Mouse (Mus musculus) embryo, embryonic 9.5 days (tissue): Measurements from ENCODE around the gene Gfod1.

Experiments
- DNase-seq: peaks from one replicate; pipeline ENCODE4 v3.0.0-alpha.2; 2017; ENCODE audit errors: extremely low spot score

The Gfod1 gene

DNA sequence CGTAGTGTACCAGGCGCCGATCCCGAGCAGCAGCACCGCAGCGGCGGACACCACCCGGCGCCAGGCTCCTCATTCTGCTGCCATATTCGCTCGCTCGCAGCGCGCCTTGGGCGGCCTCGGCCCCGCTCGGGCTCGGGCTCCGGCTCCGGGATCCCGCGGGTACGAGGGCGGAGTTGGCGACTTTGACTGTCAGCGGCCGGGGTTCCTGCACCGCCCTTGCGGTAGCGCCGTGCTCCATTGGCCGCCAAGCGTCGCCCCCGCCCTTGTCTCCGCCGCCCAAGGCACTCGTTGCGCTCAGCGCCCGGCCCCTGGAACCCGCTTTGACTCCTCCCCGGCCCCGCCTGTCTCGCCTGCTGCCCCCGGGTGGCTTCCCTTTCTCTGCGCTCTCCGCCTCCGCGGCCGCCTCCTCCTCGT is at the start of gene Gfod1:
Gene Gfod1 (minus strand): TSS at position 155 of the 414 bp plus-strand sequence.
- peak; percentile 95 for DNase-seq

DNA sequence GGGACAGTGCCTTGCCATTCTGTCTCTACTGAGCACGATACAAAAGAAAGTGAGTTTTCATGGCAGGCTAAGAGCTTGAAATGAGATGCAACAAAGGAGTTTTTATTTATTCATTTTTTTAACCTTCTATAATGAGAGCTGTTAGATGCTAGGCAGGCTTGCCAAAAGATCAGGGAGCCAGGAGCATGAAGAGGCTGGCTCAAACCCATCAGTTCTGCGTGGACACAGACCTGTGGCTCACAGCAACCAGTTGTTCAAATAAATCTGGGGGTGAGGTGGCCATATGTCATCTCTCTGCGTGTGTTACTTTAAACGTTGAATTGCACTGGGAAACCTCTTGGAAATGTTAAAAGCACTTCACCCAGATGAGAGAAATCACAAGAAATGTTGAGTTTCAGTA is 49.4 kb upstream of the Gfod1 start:
- DNase-seq: no peak

DNA sequence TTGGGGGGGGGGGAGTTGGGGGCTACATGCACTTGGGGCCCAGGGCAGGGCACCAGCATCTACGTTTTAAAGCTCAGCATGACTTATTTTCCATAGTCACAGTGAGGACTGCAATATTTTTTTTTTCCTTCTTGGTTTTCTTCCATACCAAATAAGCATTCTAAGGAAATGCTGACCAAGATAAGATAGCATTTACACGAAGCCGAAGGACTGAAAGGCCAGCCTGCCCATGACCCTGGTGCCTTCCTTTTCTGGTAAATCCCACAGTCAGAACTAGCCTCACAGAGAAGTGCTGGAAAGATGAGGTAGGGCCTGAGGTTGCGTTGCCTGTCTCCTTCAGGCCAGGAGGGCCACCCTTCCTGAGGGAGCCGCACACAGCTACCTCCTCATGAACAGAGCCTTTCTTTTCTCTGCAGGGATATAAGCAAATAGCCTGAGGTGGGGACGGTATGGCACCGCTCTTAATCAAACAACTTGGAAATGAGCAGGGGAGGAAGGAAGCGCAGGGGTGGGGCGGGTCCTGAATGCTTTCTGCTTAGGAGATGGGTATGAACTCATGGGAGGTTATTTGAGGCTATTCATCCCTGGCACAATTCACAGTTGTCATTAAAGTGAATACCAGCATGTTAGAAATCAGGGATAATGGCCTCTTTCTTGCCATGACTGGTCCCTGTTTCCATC is 46.7 kb upstream of the Gfod1 start:
- no peak for DNase-seq

DNA sequence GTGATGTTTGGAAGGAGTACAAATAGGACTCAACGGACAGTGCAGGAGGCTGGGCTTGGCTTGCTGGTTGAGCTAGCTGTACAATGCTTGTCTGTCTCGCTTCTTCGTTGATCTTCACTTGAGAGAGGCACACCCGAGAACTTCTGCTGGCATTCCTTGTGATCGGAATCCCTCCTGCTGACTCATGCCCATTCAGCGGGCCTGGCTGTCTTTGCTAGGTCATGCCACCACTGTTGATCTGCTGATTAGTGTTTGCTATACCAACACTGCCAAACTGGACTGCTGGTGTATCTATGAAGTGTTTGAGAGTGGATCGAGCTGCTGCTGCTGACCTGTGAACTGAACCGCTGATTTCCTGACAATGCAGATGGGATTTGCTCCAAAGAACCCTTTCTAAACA is 45.4 kb upstream of the Gfod1 start:
- DNase-seq: no peak

DNA sequence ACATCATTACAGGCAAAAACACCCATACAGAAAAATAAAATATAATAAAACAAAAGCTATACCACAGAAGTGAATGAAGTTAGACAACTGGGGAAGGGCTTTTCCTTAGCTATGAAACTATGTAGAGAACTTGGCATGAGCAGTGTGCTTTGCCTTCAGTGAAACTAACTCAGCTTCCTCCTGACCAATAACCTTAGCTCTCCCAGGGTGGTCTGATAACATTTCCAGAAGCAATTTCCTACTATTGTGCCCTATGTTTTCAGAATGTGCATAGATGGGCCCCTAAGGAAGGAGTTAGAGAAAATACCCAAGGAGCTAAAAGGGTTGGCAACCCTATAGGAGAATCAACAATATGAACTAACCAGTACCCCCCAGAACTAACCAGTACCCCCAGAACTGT is 42.9 kb upstream of the Gfod1 start:
- DNase-seq: no peak

DNA sequence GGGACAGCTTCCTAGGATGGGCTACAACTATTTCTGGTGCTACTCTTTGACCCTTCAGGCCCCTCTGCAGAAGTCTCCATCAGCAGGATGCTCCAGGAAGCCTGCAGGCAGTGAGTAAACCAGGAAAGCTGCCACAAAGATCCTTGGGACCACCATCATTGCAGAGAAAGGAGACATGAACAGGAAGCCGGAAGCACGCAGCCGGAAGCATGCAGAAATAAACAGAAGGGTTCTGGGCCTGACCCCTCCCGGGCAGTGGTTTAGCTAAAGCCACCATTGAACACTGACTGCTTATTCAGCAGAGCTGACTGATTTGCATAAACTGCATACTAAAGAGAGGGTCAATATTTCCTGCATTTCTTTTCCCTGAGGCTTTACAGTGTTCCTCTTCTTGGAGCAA is 34.7 kb upstream of the Gfod1 start:
- DNase-seq: no peak

DNA sequence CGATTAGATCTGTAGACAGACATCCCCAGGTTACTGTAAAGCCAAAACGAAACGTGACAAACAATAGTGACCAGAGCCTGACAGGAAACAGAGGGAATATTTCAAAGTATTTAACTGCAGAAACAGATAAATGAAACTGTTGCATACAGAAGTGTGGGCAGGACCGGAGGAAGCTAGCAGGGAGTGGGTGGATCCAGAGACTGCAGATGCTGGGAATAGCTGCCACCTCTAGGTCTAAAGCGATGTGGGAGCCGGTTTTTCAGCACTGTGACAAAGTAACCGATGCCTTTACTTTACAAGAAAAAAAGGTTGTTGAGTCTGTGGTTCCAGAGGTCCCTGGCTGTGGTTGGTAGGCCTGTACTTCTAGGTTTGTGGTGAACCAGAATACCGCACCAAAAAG is 34.0 kb upstream of the Gfod1 start:
- no peak for DNase-seq

DNA sequence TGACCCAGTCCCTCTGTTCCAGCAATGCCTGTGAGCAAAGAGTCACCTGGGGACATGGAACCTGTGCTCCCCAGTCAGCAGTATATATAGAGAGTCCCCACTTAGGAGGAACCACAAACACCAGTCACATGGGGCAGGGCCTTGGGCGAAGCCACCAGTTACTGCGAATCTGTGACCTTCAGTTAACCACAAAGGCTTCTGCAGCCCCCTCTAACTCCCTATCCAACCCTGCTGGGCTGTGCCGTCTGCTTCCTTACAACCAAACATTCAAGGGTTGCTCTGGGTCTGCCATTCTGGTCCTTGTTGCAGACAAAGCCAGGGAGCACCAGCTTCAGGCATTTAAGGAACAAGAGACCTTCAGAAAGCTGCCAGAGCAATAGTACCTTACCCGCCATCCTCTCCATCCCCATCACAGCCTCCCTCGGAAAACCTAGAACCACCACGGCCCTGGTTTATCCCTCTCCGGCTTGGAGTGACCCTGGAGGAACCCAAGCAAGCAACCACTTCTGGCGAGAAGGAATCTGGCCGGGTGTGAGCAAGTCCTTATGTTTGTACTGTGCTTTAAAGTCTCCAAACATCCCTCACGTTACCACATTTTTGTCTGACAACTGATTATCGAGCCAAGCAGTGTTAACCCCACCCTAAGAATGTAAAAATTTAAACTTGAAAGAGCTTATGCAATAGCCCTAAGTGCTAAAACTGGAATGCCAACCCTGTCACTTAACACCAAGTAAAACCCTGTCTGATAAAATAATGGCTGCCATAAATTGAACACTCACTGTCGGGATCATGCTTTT is 32.7 kb upstream of the Gfod1 start:
- no peak for DNase-seq

DNA sequence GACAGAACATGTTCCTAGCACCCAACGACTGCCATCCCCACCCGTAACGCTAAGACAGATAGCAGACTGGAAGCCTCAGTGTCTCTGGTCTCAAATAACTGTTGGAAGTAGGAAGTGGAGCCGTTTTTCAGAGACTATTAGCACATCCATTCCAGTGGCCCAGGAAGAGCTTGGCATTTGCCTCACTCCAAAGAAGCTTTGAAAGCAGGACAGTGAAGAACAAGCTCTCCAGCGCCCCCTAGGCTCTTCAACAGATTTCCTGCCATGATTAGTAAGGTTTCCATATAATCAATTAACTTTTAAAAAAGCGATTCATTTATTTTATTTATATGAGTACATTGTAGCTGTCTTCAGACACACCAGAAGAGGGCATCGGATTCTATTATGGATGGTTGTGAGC is 28.6 kb upstream of the Gfod1 start:
- DNase-seq: peak; percentile 19

DNA sequence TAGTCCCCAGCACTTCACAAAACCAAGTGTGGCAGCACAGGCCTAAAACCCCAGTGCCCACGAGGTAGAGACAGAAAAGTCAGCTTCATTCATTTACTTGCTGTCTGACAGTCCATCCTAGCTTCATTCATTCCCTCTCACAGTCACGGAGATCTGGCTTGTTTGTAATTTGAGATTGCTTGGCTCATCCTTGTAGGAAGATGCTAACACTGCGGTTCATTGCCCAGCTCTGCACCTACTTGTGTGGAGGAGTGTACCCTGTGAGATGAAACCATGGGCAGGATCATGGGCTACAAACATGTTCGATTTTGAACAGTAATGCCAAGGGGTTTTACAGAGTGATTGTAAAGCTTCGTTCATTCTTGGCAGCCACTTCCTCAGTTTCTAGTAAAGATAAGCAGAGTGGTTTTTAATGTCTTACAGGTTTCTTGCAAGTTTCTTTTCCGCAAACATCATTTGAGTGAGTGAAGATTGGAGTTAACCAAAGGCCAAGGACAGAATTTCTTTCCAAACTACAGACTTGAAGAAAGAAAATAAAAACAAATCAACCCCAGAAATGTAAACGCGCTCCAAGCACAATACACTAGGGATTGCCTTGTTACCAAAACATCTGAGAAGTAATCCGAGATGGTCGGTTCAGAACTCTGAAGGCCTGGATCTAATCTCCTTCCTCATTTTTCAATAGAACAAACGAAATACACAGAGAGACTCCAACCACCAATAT is 27.9 kb upstream of the Gfod1 start:
- no peak for DNase-seq

DNA sequence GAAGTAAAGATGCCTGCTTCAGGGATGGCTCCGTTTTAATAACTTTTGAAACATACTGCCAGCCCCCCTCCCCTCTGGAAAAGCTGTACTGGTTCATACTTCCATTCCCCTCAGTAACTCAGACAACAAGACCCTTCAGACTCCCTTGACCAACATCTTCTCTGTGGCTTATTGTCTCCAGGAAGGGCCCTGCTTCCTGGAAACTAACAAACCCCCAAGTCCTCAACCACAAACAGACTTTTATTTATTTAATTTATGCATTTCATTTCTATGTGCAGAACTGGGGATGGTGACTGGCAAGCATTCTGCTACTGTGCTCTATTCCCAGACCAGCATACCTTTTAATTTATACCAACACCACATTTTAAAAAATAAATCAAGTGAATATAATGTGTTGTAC is 21.5 kb upstream of the Gfod1 start:
- no peak for DNase-seq

DNA sequence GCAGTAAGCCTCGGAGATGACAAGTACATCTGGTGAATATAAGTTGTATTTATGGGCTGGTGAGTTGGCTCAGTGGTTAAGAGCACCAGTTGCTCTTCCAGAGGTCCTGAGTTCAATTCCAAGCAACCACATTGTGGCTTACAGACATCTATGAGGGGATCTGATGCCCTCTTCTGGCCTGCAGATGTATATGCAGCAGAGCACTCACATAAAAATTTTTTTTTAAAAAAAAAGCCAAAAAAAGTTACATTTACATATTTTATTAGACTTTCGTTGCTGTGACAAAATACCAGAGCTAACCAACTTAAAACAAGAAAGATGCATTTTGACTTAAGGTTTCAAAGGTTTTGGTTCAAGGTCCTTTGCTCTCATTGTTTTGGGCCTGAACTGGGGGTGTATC is 17.5 kb upstream of the Gfod1 start:
- no peak for DNase-seq

DNA sequence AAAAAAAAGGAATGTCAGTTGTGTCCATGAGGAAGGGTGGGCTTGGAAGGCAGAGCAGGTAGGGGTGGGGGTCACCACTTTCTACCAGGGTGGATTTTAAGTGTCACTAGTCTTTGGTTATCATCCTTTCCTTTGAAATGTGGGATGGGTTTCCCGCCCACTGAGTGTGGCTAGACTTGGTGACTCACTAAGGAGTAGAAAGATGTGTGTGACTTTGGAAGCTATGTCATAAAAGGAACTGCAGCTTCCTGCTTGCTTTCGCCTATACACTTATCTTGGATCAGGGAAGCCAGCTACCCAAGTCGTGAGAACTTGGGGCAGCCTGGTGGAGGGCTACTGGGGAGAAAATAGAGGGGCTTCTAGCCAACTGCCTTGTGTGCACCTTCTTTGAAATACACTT is 15.4 kb upstream of the Gfod1 start:
- no peak for DNase-seq

DNA sequence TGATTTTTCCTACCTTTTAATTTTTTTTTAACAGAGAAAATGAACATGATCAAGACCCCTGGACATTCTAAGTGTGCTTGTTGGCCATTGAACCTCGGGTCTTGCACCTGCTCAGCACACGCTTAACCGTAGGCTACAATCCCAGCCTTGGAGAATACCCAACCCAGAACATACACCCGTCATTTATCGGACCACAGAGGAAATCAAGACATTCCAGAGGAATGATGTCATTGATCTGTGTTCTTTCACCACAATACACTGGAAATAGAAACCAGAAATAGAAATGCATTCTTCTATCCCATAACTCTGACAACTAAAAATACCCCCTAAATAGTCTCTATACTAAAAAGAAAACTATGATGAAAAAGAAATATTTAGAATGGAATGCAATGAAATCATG is 13.4 kb upstream of the Gfod1 start:
- no peak for DNase-seq

DNA sequence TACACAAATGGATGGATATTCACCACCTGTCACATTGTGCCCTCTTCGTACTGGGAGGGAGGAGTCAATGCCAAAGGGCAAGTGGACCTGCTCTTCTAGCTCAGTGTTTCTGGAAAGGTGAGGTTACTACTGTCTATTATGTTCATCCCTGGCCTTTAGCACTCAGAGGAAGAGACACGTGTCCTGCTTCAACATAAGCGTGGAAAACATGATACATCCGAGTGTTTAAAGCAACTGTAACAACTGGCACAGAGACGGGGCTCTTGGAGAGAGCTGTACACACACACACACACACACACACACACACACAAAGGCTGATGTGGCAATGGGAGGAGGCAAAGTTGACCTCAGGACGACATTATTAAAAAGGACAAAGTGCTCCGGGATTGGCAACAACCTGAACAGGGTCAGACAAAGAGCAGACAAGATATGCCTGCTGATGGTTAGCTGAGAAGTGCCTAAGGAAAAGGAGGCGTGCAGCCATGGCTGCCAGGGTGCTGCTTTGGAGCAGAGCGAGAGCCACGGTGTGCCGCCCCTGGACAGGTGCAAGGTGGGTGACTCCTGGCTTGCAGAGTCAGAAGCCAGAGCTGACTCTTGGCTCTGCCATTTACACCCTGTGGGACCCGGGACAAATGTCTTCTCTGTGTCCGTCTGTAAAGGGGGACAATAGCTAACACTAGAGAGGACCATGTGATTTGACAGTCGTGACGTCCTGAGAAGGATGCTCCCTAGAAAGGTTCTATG is 1.4 kb upstream of the Gfod1 start:
- no peak for DNase-seq

DNA sequence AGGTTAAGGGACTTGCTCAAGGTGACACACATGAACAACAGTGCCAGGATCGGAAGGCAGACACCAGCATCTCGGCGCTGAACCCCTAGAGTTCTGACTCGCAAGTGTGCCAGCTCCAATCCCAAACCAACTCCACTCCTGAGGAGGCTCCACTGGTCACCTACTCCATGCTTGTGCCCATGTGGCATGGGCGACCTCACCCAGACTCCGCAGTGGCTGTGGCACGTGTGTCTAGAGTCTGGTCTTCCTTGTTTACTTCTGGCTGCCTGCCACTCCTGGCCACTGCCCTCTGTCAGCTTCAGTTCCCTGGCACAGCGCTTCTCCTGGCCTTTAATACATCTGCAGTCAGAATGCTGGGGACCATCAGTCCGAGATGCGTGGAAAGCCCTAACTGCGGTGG is 728 bp upstream of the Gfod1 start:
- peak; percentile 15 for DNase-seq

DNA sequence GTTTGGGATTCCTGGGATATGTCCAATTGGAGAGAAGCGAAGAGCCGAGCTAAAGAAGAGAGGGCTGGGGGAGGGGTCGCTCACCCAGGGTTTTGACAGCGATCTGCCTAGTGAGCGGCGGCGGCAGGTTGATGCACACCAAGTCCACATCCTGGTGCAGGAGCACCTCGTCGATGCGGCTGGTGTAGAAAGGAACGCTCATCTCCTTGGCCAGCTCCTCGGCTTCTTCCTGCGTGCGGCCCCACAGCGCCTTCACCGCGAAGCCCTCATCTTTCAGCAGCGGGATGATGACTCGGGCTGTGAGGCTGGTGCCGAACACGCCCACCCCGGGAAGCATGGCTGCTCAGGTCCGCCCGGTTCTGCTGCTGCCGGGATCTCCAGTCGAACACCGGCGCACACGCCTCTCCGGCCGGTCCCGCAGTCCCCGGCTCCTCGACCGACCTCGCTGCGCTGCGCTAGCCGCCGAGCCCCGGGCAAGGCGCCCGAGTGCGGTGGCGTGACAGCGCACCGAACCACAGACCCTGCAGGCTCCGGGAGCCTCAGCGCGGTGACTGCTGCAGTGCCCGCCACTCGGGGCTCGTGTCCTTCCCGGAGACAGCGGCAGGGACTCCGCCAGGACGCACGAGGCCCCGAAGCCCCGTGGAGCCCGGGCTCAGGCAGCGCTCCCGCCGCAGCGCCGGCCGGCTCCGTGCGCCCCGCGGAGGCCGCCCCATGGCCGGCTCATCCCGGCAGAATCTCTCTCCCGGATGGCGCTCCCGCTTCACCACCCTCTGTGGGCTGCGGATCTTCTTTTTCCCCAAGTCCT is 609 bp downstream of the Gfod1 start:
- peak; percentile 51 for DNase-seq

DNA sequence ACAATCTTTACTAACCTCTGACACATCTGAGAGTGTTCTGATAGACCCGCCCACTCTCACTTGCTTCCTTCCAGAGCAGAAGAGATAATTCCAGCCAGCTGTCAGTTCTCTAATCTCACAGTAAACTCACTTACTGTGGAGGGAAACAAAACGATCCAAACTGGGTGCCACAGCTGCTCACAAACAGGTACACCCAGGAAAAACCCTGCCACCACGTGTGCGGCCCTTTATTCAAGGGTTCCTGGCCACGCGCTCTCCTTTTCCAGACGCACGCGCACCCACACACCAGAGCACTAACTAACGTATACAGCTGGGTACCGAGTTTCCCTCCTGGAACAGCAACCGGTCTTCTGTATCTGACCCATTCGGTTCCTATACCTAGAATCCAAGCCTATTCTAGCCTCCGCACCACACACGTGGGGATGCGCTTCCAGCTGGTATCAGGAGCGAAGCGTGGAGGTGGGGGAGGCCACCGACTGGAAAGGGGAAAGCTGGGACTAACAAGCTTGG is 1.3 kb downstream of the Gfod1 start:
- DNase-seq: peak; percentile 11

DNA sequence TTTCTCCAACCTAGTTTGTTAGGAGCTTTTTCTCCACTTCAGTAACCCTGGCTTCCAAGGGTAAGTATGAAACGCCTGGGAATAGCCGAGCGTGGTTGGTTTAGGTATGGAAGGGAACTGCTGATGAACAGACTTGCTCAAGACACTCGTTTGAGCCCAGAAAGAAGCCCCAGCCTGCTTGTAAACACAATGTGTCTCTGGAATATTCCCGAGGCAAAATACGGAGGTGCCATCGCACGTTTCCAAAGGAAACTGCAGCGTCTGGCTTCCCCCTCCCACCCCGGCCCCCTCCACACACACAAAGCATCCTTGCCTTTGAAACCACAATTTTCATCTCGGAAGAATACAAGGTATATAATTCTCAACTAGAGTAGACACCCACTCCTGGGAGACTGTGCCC is 1.7 kb downstream of the Gfod1 start:
- peak; percentile 9 for DNase-seq

DNA sequence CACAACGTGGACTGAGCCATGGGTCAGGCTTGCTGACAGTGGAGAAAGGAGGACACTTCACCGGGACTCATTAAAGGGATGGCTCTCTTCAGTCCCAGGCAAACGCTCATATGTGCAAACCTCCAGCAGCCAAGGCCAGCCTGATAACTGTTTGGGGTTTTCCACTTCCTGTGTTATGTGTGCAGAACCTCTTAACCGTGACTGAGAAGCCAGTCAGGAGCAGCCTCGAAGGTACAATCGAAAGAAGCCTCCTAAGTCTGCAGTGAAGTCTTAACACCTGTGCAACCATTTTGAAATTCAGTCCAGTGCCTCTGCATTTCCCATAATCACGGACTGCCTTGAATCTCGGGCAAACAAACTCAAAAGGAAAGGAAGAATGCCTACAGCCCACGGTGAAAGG is 3.1 kb downstream of the Gfod1 start:
- no peak for DNase-seq

DNA sequence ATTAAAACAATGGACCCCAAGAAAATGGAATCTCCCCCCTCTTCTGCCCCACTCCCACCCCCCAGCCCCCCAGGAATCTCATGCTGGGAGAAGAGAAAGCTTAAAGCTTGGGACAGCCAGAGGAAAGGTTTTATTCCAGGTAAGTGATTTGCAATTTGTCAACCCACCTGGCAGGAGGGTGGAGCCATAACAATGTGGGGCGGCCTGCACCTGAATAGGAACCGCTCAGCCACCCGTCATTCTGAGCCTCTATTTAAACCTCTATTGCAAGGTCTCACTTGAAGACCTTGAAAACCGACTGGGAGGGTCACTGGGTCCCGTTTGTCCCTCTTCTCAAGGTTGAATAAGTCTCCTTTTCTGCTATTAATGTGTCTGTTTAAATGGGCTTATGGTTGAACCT is 3.6 kb downstream of the Gfod1 start:
- DNase-seq: no peak
